Mouse (Mus musculus) CD4-positive helper T cell, adult 2 months (primary cell): Measurements from ENCODE around the gene Gm43720.
A peak's percentile ranks its signal among the peaks of the same experiment; 100 is the strongest.

Source experiments
- DNase-seq: peaks from one replicate; pipeline ENCODE4 v3.0.0-alpha.2; 2012; ENCODE audit warnings: low read depth, missing footprints, low spot score

The Gm43720 gene

DNA sequence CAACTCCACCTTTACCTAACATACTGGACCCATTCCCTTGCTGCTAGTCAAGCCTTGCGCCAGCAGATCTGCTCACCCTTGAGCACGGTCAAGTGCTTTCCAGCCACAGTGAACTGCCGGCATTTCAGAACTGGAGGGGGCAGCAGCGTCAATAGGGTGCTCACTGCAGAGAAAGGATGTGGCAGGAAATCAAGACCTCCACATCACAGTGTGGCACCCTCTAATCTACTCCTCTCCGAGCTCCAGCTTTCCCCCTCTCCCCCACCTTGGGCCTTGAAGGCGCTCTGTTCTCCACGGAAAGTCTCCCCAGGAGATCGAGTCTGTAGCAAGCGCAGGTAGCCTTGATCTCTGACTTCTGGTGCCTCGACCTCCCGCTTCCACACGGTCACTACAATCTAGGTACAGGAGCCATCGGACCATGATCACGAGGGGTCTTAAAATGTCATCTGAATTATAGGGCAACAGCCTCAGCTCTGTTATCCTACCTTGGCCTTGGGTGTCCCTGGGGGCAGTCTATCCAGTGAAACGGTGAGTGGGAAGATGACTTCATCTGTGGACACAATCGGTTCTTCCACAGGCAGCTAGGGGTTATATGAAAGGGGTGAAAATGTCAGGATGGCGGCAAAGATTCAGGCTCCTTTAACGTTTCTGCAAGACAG lies 17.0 kb downstream of the Gm43720 start:
- DNase-seq = no peak

DNA sequence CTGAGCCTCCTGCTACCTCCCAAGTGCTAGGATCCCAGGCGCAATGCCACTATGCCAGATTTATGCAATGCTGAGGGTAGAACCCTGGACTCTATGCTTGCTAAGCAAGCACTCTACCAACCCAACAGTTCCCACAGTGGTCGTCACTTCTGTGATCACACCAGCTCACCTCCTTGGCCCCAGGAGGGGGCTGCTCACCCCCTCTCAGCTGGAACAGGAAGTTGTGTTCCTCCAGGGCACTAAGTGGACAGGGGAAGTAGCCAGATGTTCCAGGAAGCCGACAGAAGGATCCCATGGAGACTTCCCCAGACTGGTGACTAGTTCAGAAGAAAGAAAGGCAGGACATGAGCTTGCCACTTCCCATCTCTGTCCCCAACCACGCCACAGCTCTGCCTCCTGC lies 17.8 kb downstream of the Gm43720 start:
- no peak for DNase-seq

- DNase-seq = no peak
These were observed 18.9 kb downstream of the Gm43720 start for GRCm38 (mm10) chr5:138260834-138261233.

DNA sequence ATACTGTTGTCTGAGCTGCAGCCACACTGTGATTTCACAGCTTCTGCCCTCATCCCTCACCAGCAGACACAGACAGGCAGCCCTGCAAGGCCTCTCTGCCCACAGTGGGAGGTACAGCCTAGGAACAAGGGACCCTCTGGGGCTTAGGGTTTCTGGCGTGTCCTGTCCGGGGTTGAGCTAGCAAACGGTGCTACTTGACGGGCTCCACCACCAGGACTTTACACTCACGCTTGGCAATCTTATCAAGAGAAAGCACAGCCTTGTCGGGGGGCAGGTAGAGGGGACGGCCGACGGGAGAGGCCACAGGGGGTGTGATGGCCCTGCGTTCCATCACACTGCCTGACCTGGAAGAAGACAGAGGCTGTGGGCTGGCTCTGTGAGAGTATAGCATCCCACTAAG lies 19.7 kb downstream of the Gm43720 start:
- no peak for DNase-seq

DNA sequence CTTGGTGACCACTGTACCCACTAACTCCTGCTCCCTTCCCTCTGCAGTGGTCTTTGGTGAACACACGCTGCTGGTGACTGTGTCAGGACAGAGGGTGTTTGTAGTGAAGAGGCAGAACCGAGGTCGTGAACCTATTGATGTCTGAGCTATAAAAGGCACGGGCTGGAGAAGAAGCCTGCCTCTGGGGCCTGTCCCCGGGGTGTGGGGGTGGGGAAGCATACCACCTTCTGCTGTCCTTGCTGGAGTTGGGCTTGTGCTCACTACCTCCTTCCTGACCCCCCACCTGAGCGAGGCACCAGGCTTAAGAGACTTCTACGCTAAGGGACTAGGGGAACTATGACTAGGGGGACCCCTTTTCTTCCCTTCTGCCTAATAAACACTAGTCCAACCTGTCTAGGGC lies 20.8 kb downstream of the Gm43720 start:
- no peak for DNase-seq

DNA sequence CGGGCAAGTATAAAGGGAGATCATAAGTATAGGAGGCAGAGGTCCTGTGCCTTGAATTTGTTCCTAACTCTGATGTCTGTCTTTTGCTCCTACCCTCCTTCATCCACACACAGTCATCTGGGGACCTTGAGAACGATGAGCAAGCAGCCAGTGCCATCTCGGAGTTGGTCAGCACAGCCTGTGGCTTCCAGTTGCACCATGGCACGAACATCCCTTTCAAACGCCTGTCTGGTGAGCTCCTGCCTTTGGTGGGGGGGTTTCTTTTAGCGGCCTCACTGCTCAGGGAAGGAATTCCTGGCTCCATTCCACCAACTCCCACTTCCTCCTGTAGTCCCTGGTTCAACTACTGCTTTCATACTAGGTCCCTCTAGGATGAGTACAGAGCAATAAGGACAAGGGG lies 21.2 kb downstream of the Gm43720 start:
- no peak for DNase-seq

DNA sequence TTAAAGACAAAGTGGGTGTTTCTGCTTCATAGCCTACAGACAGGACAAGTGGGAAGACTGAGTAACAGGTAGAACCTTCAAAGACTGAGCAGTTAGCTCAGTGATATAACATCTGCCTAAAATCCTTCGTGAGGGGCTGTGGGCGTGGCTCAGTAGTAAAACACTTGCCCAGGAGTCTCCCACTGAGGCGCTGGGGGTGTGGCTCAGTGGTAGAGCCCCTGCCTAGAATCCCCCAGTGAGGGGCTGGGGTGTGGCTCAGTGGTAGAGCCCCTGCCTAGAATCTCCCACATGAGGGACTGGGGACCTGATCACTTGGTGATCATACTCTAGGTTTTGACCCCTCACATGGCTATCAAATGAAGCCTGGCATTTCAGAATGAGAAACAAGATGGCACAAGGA lies 21.7 kb downstream of the Gm43720 start:
- no peak for DNase-seq

GRCm38 (mm10) chr5:138257585-138257978 lies 22.2 kb downstream of the Gm43720 start:
- no peak for DNase-seq

- DNase-seq = peak; percentile 75
These were observed 22.7 kb downstream of the Gm43720 start for GRCm38 (mm10) chr5:138256966-138257584.

DNA sequence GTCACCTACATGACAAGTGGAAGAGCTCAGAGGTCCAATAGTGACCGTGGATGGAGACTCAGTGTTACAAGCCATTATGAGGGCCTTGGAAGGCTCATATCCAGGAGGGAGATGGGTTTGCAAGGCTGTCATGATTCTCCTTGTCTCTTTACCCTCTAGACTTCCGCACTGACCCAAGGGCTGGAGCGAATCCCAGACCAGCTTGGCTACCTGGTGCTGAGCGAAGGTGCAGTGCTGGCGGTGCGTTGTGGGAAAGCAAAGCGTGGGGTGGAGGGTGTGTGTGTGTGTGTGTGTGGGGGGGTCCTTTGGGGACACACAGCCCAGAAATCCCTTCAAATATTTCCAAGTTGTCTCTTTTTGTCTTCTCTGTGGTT lies 23.7 kb downstream of the Gm43720 start:
- no peak for DNase-seq

DNA sequence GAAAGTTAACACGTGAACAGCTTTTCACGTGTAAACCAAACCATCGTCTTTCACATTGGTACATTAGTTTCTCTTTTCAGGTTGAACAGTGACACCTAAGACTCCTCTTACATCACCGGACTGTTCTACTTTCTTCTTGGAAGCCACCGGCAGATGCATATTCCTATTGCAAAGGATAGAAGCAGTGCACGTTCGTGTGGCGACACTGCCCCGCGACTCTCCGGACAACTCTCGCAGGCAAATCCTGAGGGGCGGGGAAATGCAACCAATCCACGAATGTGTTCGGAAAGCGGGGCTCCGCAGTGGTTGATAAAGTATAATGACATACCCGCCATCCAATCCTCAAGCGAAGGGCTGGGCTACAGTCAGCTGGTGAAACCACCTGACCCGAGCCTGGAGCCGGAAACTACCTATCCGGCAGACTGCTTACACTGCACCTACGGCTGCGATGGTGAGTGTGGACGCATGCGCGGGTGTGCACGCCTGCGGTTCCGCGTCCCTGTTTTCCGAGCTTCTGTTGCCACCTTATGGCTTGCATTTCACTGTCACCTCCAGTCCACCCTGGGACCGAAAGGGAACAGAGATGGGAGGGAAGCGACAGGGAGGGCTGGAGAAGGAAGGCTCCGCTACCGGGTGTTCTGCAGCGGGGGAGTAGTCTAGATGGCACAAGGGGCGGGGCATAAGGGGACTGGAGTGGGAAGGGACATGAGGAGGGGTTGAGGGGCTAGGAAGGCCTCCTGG lies 24.2 kb downstream of the Gm43720 start, which contains the start of gene Lamtor4:
Gene Lamtor4, plus strand, starts transcription at position 130 of the 741 bp plus-strand sequence.
- DNase-seq = peak; percentile 97

GRCm38 (mm10) chr5:138253061-138253460 lies 26.7 kb downstream of the Gm43720 start:
- no peak for DNase-seq

- DNase-seq = no peak
These were observed 28.6 kb downstream of the Gm43720 start for GRCm38 (mm10) chr5:138251144-138251543.

GRCm38 (mm10) chr5:138241511-138241910 lies 38.2 kb downstream of the Gm43720 start:
- DNase-seq = no peak

- DNase-seq = no peak
These were observed 45.5 kb downstream of the Gm43720 start for GRCm38 (mm10) chr5:138234224-138234623.

DNA sequence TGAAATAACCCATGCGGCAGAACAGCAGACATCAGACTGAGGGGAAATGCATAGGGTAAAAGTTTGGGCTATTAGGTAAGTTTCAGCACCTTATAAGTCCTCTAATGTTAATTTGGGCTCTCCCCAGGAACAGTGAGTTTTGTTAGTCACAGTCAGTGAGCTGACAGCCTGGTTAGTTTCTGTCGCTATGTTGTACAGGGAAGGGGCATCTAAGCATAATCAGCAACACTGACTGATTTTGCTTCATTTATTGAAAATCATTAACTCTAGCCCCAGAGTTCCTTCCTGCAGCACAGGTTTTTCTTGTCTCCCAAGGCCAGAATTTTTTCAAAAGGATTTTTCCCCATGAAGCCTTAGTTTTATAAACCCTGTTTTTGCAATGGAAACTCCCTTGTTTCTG lies 46.0 kb downstream of the Gm43720 start:
- DNase-seq = no peak

GRCm38 (mm10) chr5:138229511-138229910 lies 50.2 kb downstream of the Gm43720 start:
- DNase-seq = no peak

GRCm38 (mm10) chr5:138228026-138228425 lies 51.7 kb downstream of the Gm43720 start:
- peak; percentile 11 for DNase-seq

GRCm38 (mm10) chr5:138227367-138227766 lies 52.4 kb downstream of the Gm43720 start:
- DNase-seq = no peak

DNA sequence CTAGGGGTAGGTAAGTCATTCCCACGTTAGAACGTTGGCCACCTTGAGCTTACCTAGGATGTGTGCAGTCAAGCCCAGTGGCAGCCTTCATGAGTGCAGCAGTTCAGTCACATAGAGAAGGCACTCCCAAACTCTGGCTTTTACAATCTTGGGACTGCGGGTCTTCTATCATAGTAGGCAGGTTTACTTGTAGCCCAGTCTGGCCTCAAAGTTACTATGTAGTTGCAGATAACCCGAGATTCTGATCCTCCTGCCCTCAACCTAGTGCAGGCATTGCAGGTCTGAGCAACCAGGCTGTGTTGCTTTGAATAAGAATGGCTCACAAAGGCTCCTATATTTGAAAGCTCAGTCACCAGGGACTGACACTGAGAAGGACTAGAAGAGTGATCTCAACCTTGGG lies 53.3 kb downstream of the Gm43720 start:
- DNase-seq = no peak

DNA sequence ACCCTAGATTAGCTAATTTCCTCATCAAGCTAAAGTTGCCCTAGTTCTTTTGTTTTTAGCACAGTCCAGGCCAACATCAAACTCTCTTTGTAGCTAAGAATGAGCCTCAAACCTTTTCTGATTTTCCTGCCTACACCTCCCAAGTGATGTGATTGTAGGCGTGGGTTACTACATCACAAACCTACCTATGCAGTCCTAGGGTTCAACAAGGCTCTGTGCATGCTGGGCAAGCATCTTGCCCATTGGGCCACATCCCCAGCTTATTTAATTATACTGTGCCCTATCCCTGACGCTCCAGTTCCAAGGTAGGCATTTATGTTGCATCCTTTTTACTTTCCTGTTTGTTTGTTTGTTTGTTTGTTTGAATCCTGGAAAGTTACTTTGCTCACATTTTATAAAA lies 54.1 kb downstream of the Gm43720 start, which contains the start of gene Nxpe5:
Gene Nxpe5, plus strand, starts transcription at position 199 of the 400 bp plus-strand sequence.
- DNase-seq = no peak

DNA sequence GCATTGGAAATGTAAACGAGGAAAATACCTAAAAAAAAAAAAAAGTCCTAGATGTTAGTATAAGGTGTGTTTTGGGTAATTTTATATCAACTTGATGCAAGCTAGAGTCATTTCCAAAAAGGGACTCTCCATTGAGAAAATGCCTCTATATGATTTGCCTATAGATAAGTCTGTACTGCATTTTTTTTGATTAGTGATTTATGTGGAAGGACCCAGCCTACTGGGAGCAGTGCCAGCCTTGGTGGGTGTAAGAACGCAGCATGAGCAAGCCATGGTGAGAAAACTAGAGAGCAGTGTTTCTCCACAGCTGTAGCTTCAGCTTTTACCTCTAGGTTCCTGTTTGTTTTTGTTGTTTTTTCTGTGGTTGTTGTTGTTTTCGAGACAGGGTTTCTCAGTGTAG lies 56.5 kb downstream of the Gm43720 start:
- DNase-seq = no peak

DNA sequence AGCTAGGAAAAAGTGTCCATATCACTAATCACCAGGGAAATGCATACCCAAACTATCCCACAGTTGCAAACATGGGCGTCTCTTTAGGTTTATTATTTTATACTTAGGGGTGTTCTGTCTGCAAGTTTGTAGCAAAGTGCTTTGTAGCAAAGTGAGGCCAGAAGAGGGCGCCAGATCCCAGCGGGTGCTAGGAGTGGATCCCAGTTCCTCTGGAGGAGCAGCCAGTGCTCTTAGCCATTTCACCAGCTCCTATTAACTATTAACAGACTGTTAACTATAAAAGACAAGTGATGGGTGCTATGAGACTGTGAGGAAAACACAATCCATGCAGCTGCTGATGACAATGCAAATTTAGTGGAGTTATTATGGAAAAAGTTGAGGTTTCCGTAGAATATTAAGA lies 57.6 kb downstream of the Gm43720 start:
- peak; percentile 64 for DNase-seq
